Mouse (Mus musculus): ENCODE measurements at regions not wholly inside any gene's neighbourhood (a gene's known extent, or its start where the extent isn't known, plus 50 kb on each side); places are given as distances from the start of the nearest gene placed in this dataset.

- H3K4me3 ChIP-seq (replicated peaks; ENCODE audit: control insufficient read depth, low read depth, low read length): no peak overlapping the region
- no peaks in the 10 kb centered on the region; the same call in 1 of the 2 replicates for H3K4me1 ChIP-seq (ENCODE audit: control insufficient read depth, insufficient read depth, low read length)
- no peak overlapping the region for H3K27ac ChIP-seq (ENCODE audit: control insufficient read depth, insufficient read depth, low read depth, low read length, poor library complexity)
- 86% methylated on average over 2 of the region's 2 CpGs for WGBS
- TF ChIP-seq CTCF (IDR thresholded peaks at IDR 0.05; ENCODE audit: control insufficient read depth, insufficient read depth, low read length) (no peak), POLR2A (IDR thresholded peaks at IDR 0.05; ENCODE audit: borderline replicate concordance, control insufficient read depth, low read depth, low read length) (no peak)
Measured at GRCm38 (mm10) chr5:100309807-100310165, 106.2 kb downstream of the Sec31a start.

GRCm38 (mm10) chr5:100309071-100309806, 106.8 kb downstream of the Sec31a start:
- H3K4me3 ChIP-seq (replicated peaks; ENCODE audit: control insufficient read depth, low read depth, low read length): no peak overlapping the region
- 82% methylated on average over 17 of the region's 17 CpGs for WGBS
- no peak overlapping the region for H3K27ac ChIP-seq (ENCODE audit: control insufficient read depth, insufficient read depth, low read depth, low read length, poor library complexity)
- TF ChIP-seq POLR2A (IDR thresholded peaks at IDR 0.05; ENCODE audit: borderline replicate concordance, control insufficient read depth, low read depth, low read length): no peak
- no peak for TF ChIP-seq CTCF (IDR thresholded peaks at IDR 0.05; ENCODE audit: control insufficient read depth, insufficient read depth, low read length)
- no peaks in the 10 kb centered on the region; the same call in 1 of the 2 replicates for H3K4me1 ChIP-seq (ENCODE audit: control insufficient read depth, insufficient read depth, low read length)

- TF ChIP-seq POLR2A (IDR thresholded peaks at IDR 0.05; ENCODE audit: borderline replicate concordance, control insufficient read depth, low read depth, low read length) (no peak), CTCF (IDR thresholded peaks at IDR 0.05; ENCODE audit: control insufficient read depth, insufficient read depth, low read length) (no peak)
- 35% methylated on average over 3 of the region's 3 CpGs for WGBS
- Histone ChIP-seq H3K4me1 (ENCODE audit: control insufficient read depth, insufficient read depth, low read length) (no peaks in the 10 kb centered on the region), H3K4me3 (replicated peaks; ENCODE audit: control insufficient read depth, low read depth, low read length) (no peak overlapping the region), H3K27ac (ENCODE audit: control insufficient read depth, insufficient read depth, low read depth, low read length, poor library complexity) (no peak overlapping the region)
Measured at GRCm38 (mm10) chr5:100304403-100304802, 111.6 kb downstream of the Sec31a start.

GRCm38 (mm10) chr5:100302068-100302775, 113.8 kb downstream of the Sec31a start:
- WGBS: 82% methylated on average over 17 of the region's 17 CpGs
- Histone ChIP-seq H3K4me3 (replicated peaks; ENCODE audit: control insufficient read depth, low read depth, low read length) (no peak overlapping the region), H3K4me1 (ENCODE audit: control insufficient read depth, insufficient read depth, low read length) (no peaks in the 10 kb centered on the region), H3K27ac (ENCODE audit: control insufficient read depth, insufficient read depth, low read depth, low read length, poor library complexity) (no peak overlapping the region)
- no peak for TF ChIP-seq CTCF (IDR thresholded peaks at IDR 0.05; ENCODE audit: control insufficient read depth, insufficient read depth, low read length)
- TF ChIP-seq POLR2A (IDR thresholded peaks at IDR 0.05; ENCODE audit: borderline replicate concordance, control insufficient read depth, low read depth, low read length): no peak

- TF ChIP-seq CTCF (IDR thresholded peaks at IDR 0.05; ENCODE audit: control insufficient read depth, insufficient read depth, low read length) (no peak), POLR2A (IDR thresholded peaks at IDR 0.05; ENCODE audit: borderline replicate concordance, control insufficient read depth, low read depth, low read length) (no peak)
- 84% methylated on average over 4 of the region's 4 CpGs for WGBS
- no peak overlapping the region for H3K27ac ChIP-seq (ENCODE audit: control insufficient read depth, insufficient read depth, low read depth, low read length, poor library complexity)
- H3K4me3 ChIP-seq (replicated peaks; ENCODE audit: control insufficient read depth, low read depth, low read length): no peak overlapping the region
- no peaks in the 10 kb centered on the region for H3K4me1 ChIP-seq (ENCODE audit: control insufficient read depth, insufficient read depth, low read length)
Measured at GRCm38 (mm10) chr5:100299141-100299540, 116.9 kb downstream of the Sec31a start.

GRCm38 (mm10) chr5:100294189-100294588, 121.8 kb downstream of the Sec31a start:
- TF ChIP-seq CTCF (IDR thresholded peaks at IDR 0.05; ENCODE audit: control insufficient read depth, insufficient read depth, low read length) (no peak), POLR2A (IDR thresholded peaks at IDR 0.05; ENCODE audit: borderline replicate concordance, control insufficient read depth, low read depth, low read length) (no peak)
- WGBS: 83% methylated on average over 7 of the region's 7 CpGs
- Histone ChIP-seq H3K27ac (ENCODE audit: control insufficient read depth, insufficient read depth, low read depth, low read length, poor library complexity) (no peak overlapping the region), H3K4me1 (ENCODE audit: control insufficient read depth, insufficient read depth, low read length) (no peaks in the 10 kb centered on the region), H3K4me3 (replicated peaks; ENCODE audit: control insufficient read depth, low read depth, low read length) (no peak overlapping the region)

GRCm38 (mm10) chr5:100280215-100280614, 120.6 kb upstream of the Tmem150c start:
- H3K4me3 ChIP-seq (replicated peaks; ENCODE audit: control insufficient read depth, low read depth, low read length): no peak overlapping the region
- WGBS: 80% methylated on average over 4 of the region's 4 CpGs
- H3K4me1 ChIP-seq (ENCODE audit: control insufficient read depth, insufficient read depth, low read length): no peaks in the 10 kb centered on the region
- no peak overlapping the region for H3K27ac ChIP-seq (ENCODE audit: control insufficient read depth, insufficient read depth, low read depth, low read length, poor library complexity)
- TF ChIP-seq CTCF (IDR thresholded peaks at IDR 0.05; ENCODE audit: control insufficient read depth, insufficient read depth, low read length) (no peak), POLR2A (IDR thresholded peaks at IDR 0.05; ENCODE audit: borderline replicate concordance, control insufficient read depth, low read depth, low read length) (no peak)

GRCm38 (mm10) chr5:100279474-100279873, 119.9 kb upstream of the Tmem150c start:
- WGBS: 85% methylated on average over 8 of the region's 8 CpGs

More at GRCm38 (mm10) chr5:100279474-100279873, 119.9 kb upstream of the Tmem150c start:
- Histone ChIP-seq H3K27ac (ENCODE audit: control insufficient read depth, insufficient read depth, low read depth, low read length, poor library complexity) (no peak overlapping the region), H3K4me3 (replicated peaks; ENCODE audit: control insufficient read depth, low read depth, low read length) (no peak overlapping the region), H3K4me1 (ENCODE audit: control insufficient read depth, insufficient read depth, low read length) (no peaks in the 10 kb centered on the region)
- TF ChIP-seq POLR2A (IDR thresholded peaks at IDR 0.05; ENCODE audit: borderline replicate concordance, control insufficient read depth, low read depth, low read length): no peak
- TF ChIP-seq CTCF (IDR thresholded peaks at IDR 0.05; ENCODE audit: control insufficient read depth, insufficient read depth, low read length): no peak

Measured in bone marrow, adult 2 months (tissue).